Mouse (Mus musculus) erythroblast, embryonic 14.5 days (primary cell): ENCODE results near the gene Pdzrn3.

Experiments used
- GATA1 ChIP-seq: IDR thresholded peaks from 2 replicates; pipeline ENCODE4 v1.6.1; 2012; ENCODE audit warnings: low read length, inconsistent platforms, mixed read lengths
- TAL1 ChIP-seq: IDR thresholded peaks from 3 replicates; pipeline ENCODE4 v1.6.1; 2012; ENCODE audit warnings: low read length, inconsistent platforms, mixed read lengths

DNA sequence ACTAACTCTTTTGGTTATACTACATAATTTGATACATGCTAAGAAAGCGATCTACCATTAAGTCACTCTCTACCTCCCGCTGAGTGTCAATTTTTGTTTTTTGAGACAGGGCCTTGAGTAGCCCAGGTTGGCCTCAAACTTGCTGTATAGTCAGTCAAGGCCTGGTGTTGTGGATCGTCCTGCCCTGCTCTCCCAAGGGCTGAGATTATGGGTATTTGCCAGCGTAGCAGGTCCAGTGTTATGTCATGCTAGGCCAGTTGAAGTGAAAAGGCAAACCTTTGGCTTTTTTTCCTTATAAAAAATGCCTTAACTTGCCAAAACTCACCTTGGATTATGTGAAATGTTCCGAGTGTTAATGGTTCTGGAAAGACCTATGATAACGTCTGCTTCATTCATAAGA, 274.2 kb downstream of the Pdzrn3 start:
- no peak for TF ChIP-seq TAL1
- no peak for TF ChIP-seq GATA1
